Mouse (Mus musculus) heart, postnatal 0 days (tissue): ENCODE measurements around the gene Meaf6.

Experiments used
- CTCF ChIP-seq: IDR thresholded peaks from 2 replicates; pipeline ENCODE4 v1.5.1; 2016; ENCODE audit warnings: antibody characterized with exemption, control low read depth, low read depth
- EP300 ChIP-seq: IDR thresholded peaks from 2 replicates; pipeline ENCODE4 v1.6.1; 2016; ENCODE audit warnings: antibody characterized with exemption, low read depth

- no peak for TF ChIP-seq CTCF
- TF ChIP-seq EP300: no peak
Measured at GRCm38 (mm10) chr4:125131493-125131892, 46.6 kb downstream of the Meaf6 start.
